Mouse (Mus musculus) thymus, adult 18-20 months (tissue): Measurements from ENCODE around the gene Cfap299.
"Not testable (repeated sequence)": the region's sequence is repeated elsewhere in the genome, so short reads cannot be mapped to it uniquely, and the experiment has no call there.

Experiments
- DNase-seq, 2 experiments: peaks; one replicate each; pipeline ENCODE4 v3.0.0; 2022; ENCODE audit warnings: mixed read lengths in 2 of 2

Cfap299 gene

DNA sequence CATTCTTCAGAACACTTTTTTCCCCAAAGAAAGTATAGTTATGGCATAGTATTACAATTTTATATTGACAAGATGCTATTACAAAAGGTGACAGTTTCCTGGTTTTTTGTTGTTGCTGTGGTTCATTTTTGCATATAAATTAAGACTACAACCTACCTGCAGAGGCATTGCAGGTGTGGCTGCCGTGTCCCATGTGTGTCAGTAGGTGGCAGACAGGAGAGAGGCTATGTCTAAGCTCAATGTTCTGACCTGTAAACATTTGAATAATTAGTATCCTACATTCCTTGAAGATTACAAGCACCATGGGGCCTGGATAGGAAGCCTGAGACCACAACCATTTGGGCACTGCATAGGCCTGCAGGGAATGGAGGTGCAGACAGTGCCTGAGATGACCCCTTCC is 212.2 kb downstream of the Cfap299 start:
- no peak for DNase-seq

DNA sequence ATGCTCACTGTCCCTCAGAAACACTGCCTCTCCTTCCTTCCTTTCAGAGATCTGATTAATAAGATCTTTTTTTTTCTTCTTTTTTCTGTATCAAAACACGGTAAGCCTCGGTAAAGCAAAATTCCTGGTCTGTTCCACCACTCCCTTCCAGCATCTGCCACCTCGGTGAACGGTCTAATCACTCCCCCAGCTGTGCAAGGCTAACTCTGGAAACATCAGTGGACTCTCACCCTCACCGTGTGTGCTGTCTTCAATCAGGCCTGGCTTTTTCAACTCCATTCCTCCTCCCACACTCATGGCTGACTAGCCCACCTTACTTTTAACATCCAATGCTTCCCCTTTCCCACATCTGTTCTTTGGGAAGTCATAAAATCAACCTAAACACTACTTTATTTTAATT is 221.2 kb downstream of the Cfap299 start:
- no peak for DNase-seq

DNA sequence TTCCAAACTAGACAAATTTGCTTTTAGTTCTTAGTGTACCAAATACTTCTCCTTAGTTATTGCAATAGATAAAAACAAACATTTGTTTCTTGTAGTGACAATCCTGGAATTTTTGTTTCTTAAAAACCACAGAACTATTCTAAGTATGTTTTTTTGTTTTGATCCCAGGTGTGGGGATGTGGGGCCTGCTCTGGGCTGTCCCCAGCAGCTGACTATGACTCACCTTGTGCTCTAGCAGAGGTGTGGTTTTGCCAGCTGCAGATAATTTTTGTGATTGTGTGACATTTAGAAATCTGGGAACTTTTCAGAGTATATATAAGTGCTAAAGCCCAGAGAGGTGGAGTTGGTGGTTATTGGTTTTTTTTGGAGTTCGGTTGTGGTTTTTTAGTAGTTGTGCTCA is 221.8 kb downstream of the Cfap299 start:
- no peak for DNase-seq

DNA sequence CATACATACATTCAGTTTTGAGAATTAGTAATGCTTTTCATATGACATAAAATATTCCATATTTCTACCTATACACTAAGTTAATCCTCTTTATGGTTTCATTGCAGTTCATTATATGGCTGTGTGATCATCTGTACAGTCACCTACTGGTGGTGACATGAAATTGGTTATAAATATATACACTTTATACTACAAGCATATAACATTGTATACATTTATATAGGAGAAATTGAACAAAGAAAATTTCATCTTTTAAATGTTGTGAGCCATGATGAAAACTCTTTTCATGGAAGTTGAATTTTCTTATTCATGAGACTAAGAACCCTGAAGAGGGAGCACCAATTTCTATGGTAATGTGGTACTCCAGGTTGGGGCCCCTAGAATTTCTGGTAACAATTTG is 223.3 kb downstream of the Cfap299 start, which contains the start of gene Gm11111:
TSS of gene Gm11111 (plus strand) at position 301 of the 400 bp plus-strand sequence.
- DNase-seq, result no peak

DNA sequence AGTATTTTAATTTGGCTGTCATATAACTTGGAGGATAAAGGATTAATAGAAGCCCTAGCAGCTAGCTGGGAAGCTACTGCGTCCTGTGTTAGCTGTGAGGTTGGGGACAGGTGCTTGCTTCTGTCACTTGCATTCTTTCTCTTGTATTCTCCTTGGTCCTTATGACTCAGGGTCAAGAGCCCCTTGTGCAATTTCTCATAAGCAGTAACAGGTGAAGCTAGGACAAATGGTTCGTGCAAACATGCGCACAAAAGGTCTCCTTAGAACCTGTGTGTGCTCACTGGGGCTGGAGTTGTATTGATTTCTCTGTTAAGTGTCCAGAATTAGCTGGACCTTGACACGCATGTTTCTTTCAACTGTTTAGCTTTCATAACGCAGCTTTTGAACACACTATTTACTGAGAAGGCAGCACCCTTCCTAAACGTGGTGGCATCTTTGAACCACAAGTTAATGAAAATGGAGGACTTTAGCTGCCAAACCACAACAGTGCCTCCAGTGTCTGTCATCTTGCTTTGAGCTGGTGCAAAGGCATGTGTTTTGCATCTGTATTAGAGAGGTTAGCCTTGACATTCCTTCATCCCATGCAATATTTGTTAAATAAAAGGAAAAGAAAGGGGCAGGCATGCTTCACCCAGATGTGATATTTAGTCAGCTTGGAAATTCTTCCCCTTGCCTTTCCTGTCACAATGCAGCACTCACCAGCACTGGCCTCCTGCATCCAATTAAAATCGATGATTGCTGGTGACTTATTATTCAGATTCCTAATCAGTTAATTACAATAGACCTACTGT is 223.9 kb downstream of the Cfap299 start:
- DNase-seq, result no peak

DNA sequence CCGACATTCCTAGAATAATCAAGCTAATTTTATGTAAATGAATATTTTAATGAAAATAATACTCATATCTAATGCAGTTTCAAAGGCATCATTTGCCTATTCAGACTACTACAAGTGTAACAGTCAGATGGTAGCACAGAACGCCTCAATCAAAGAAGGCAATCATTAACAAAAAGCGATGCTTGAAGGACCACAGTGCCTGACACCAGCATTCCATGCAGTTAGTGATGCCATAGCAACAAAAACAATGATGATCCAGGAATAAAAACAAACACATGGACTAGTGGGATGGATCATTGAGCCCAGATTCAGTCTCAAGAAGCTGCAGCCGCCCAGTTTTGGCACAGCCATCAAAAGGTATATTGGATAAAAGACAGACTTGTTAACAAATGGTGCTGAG is 232.2 kb downstream of the Cfap299 start:
- DNase-seq, result no peak

DNA sequence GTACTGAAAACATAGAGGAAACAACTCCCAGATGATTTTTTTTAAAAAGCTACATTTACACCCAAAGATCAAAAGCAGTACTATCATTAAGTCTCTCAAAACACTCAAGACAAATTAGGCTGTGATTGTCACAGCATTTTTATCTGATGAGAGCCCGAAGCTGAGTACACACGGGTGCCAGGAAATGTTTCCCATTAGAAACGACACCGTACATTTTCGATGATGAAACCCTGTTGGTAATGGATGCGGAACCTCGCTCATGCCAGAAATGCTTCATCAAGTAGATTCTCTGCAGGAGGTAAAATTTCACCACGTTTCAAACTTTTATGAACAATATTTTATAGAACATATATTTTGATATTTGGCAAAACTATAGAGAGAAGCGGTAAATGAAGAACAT is 233.7 kb downstream of the Cfap299 start:
- DNase-seq, result no peak

DNA sequence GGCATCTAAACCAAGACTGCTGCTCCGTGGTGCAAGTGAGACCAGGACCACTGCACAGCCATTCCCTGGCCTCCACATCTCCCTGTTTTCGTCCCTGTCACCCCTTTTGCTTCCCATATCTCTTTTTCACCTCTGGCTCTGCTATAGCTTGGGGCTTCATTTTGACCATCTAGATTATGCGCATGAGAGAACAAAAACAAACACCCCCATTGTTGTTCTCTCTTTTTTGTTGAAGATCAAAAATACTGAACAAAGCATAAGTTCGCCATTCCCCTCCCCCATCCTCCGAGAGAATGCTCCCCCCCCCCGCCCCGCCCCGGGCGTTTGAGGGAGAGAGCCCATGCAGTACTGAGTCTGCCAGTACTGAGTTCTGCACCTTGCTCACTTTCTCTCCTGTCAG is 234.7 kb downstream of the Cfap299 start:
- no peak for DNase-seq

DNA sequence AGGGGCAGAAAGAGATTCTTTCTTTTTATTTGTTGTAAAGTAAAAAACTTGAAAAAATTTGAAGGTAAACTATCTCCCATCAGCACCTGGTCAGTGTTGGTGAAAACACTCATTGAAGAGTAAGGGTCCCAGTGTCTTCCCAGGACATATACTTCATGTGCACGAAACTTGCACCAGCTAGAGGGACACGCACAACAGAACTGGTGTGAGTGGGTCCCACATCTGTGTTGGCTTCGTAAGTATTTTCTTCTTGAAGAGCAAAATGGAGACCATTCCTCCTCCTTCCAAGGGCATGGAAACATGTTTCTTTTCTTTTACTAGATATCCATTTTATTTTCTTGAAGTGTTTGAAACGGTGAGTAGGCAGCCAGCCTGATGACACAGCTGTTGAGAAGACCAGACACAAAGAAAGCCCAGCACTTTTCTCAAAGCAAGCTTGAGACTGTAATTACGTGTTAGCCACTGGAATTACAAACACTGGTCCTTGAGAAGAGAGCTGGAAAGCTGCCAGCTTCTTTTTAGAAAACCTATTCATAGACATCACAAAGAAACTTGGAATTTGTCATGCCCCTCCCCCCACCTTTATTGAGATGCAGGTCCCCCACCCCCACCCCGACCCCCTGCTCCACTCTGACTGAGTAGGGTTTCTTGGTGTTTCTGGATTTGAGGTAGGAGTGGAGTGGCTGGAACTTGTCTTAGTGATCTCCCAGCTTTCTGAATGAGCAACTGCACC is 237.5 kb downstream of the Cfap299 start:
- DNase-seq, result no peak

DNA sequence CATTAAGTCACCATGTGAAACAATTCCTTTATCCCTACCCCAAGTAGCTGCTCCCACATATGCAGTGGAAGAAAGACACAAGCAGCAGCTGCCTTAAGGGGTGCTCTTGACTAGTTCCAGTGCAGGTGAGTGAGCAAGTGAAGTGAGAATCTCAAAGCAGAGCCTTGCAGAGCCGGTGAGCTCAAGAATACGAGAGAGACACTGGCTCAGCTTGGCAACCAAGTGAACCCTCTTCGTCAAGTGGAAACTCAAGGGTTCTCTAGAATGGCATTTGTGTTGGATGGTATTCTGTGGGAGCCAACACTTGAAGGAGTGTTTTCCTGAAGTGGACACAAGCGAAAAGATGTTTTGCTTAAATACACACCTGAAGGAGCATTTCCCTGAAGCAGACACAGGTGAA is 239.4 kb downstream of the Cfap299 start:
- no peak for DNase-seq

DNA sequence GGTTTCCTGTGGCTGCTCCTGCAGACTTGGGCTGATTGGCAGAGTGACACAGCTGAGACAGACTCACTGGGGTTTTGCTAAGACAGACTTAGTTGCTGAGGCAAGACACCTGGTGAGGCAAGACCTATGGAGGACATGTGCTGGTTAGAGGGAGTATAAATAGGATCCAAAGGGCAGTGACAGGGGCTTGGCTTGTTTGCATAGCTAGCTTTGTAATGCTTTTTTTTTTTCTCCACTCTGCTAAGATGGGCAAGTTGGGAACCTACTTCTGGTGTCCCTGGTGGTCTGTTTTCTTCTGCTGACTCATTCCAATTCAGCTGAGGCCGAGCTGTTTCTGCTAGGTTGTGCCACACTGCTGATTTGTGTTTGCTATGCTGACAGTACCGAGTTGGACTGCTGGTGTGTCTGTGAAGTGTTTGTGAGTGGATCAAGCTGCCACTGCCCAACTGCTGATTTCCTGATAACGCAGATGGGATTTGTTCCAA is 240.0 kb downstream of the Cfap299 start:
- DNase-seq, result no peak

DNA sequence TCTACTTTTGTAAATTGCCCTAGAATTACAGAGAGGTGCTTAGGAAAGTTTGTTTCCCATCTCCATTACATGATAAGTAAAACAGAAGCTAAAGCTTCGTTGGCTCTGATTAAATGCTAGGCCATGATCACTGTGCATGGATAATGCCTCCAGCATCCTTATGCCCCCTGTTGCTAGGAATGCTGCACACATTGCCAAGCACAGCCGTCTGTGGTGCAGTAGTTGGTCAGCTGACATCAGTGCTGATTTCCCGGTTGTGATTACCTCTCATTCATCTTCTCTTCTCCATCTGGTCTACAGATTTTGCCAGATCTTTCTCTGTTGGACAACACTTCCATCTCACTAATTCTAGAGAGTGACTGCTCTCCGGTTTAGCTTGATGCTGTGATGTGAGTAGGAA is 243.3 kb downstream of the Cfap299 start:
- DNase-seq, result no peak

DNA sequence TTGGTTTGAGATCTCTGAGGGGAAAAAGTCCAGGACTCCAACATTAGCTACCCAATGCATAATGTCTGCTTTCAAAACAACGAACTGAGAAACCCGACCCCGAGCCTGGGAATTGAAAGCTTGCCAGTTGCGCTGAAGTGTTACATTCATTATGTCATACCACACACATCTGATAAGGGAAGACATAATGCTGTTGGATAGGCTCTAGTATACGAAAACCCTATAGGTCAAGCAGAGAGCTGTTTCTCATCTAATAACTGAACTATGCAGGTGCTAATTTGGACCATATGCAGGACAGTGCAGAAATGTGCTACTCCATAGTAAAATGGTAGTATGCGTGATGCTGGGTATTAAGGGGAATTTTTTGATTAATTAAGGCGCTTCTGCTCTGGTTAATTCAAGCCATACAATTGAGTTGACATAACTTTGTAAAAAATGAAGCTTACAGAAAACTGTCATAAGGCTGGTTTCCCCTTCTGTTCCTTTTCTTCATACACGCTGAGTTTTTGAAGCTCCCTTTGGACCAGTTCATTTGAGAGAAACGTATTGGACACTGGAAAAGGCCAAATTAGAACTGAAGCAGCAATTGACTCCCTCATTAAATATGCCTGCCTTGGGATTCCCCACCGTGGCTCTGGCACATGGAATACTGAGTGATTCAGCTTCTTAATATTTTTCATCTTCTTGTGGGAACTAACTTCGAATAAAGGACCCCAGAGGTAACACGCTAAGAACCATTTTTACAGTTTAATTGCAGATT is 245.8 kb downstream of the Cfap299 start:
- DNase-seq, result no peak

DNA sequence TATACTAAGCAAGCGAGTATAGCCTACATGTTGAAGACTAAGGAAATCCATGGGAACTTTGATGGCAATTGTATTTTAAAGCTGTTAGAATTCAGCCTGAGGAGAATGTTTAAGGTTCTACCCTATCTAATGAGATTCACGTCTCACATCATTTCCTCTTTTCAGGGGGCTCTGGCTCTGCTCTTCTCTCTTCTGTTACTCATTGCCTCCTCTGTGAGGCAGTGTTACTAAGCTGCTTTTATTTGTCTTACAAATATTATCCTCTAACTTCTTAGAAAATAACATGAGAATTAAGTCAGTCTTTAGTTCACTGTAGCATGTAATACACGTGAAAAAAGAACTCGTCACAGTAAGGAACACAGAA is 246.3 kb downstream of the Cfap299 start:
- DNase-seq, result no peak

DNA sequence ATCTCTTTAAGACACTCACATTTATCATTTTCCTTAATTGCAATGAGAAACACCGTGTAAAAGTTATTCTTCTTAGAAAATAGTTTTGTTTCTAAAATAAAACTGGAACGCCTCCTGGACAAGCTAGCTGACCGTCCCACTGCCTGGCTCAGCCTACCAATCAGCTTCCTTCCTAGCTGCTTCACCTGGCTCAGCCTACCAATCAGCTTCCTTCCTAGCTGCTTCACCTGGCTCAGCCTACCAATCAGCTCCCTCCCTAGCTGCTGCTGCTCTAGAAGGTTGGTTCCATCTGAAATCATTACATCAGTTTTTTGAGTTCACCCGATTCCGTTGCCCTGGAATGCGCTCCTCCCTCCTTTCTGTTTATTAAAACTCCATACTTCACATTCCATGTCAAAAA is 247.4 kb downstream of the Cfap299 start:
- DNase-seq, result not testable (repeated sequence)

DNA sequence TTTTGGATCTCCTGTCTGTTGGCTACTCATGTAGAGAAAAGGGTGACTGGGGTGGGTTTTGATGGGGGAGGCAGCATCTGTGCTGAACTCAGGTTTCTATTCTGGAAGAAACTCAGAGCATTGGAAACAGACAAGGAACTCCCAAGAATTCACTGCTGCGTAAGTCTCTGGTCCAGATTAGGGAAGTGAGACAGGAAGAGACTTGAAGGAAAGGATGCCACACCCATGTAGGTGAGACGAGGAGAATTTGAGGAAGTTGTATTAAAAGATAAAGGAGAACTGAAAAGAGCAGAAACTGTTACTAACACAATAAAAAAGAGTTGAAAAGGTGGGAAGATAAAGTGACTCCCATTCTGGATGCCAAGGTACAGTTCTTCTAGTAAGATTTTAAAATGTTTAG is 249.3 kb downstream of the Cfap299 start:
- DNase-seq, result no peak

DNA sequence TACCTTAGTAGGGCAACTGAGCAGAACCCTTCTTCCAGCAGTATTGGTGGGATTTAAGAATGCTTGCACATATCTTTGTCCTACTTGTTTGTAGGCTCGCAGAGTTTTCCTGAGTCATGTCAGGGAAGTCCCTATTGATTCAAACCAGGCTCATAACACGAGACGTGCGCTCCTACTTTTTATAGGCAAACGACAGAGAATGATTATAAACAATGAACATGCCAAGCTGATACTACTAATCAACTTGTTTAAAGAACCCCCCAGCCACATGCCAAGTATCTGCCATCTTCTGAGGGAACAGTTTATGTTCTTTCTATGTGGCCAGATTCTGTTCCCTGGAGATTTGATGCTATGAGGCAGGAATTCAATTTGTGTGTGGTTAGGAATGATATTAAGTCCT is 251.7 kb downstream of the Cfap299 start:
- no peak for DNase-seq

DNA sequence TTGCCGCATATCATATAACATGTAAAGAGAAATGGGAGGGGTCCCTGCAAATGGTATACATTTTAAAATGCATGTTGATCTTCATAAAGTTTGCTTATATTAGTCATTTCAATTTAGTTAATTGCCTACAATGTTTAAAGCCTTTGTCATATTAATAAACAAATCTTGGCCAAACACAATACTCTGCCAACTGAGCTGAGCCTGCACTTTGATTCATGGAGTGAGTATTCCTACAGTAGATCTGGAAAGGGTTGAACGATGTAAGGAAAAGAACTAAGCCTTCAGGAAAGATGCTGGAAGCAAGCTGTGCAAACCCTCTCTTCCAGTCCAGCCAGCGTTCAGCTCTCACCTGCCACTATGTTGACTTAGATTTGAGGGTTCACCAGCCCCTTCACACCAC is 252.9 kb downstream of the Cfap299 start:
- DNase-seq, result no peak

DNA sequence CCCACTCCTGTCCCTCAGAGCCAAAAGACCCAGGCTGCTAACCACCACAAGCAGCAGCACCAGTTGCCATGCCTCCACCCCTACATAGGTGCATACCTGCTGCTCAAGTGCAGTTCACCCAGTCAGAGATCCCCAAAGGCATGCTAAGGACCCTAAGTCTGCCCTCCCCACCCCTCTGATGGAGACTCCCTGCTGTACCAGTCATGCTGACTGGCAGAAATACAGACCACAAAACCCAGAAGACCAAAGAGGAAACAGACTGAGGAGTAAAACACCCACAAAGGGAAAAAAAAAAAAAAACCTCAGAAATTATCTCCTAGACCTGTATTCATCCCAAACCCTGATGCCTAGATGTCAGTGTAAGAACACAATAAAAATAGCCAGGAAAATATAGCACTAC is 256.8 kb downstream of the Cfap299 start:
- no peak for DNase-seq

DNA sequence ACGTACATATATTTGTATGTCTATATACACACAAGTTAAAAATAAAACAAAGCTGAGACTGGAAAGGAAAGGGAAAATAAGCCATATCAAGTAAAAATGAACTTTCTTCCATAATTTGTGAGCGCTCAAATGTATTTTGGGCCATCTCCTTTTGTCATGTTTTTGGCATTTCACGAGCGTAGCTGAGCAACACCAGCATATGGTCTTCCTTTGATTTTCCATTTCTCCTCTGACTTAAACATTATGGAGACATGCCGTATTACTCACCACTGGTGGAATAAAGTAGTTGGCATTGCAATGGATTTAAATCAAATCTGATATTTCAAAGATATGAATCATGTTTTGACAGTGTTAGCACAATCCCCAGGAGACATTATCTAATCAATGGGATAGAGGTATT is 284.4 kb downstream of the Cfap299 start:
- DNase-seq, result no peak

DNA sequence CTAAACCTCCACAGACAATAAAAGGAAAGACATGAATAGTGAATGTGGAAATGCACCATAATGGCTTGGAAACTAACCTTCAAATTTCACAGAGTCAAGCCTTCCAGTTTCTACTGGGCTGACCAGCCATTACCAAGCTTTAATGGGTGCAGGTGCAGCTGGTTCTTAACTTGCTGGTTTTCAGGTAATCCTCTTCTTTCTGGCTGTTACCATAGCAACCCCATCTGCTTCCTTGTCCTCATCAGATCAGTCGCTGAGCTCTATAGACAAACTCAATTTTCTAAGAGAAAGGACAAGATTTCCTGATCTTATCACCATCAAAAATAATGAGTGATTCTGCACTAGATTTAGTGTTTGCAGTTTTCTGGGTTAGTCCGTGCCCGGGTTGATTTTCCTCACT is 287.8 kb downstream of the Cfap299 start:
- DNase-seq, result no peak

DNA sequence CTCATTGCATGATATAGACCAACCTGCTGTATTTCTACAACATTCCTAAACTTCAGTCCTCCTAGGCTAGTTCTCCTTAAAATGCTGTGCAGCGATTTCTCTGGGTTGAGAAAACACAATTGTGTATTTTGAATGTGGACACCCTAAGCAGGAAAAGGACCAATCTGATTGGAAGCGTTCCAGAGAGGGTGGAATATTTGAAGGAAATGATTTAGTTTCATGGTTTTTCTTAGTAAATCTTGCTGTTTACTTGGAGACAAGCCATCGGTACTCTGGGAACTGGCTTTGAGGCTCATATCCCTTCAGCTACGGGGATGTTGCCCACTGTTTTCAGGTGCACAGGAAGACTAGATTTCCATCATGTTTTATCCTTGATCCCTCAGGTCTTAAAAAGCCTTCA is 288.3 kb downstream of the Cfap299 start:
- no peak for DNase-seq

DNA sequence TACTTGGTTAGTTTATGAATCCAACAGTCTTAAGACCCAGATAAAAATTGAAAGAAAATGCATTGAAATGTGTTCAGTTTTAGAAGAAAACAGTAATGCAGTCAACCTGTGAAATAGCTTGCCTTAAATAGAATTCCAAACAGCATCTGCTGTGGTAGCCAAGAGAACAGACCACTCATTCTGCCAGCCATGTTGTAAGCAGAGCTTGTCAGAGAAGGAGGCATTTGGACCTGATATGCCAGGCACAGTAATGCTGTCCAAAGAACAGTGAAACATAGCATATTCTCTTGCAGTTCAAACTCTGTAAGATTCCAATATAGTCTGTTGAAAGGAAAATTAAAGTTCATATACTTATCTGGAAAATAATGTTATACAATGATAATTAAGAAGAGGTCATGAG is 321.2 kb downstream of the Cfap299 start:
- no peak for DNase-seq

DNA sequence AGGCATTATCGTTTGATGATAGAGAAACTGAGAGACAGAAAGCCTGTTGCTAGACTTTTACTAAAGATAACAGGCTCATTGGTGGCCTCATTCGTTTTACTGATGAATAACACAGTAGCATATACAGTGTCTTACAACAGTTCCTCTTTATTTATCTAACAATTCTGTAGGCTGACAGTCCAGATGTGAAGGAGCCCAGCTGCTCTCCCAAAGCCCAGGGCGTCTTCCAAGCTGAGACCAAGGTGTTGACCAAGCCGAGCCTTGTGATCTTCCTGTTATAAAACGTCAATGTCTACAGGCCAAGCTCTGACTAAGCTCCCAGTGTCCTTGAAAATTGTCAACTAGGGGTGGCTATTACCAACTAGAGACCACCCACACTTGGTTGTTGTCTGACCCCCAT is 321.9 kb downstream of the Cfap299 start:
- no peak for DNase-seq
